Mouse (Mus musculus): ENCODE results near the gene Nlrx1. TPM values are rescaled to one million over a fixed set of nuclear protein-coding genes. Genes with fewer than 3 reads are reported as not detected.

Nlrx1 gene
- 18.5 and 18.9 TPM in 2 replicates for polyA plus RNA-seq (2012; rRNA removed)

GRCm38 (mm10) chr9:44268432-44268831, at the start of gene Nlrx1:
Gene Nlrx1, minus strand, starts transcription at chr9:44268599.

GRCm38 (mm10) chr9:44305466-44306079, 37.2 kb upstream of the Nlrx1 start, which contains the start of gene Hinfp:
Gene Hinfp, minus strand, starts transcription at chr9:44305671.

DNA sequence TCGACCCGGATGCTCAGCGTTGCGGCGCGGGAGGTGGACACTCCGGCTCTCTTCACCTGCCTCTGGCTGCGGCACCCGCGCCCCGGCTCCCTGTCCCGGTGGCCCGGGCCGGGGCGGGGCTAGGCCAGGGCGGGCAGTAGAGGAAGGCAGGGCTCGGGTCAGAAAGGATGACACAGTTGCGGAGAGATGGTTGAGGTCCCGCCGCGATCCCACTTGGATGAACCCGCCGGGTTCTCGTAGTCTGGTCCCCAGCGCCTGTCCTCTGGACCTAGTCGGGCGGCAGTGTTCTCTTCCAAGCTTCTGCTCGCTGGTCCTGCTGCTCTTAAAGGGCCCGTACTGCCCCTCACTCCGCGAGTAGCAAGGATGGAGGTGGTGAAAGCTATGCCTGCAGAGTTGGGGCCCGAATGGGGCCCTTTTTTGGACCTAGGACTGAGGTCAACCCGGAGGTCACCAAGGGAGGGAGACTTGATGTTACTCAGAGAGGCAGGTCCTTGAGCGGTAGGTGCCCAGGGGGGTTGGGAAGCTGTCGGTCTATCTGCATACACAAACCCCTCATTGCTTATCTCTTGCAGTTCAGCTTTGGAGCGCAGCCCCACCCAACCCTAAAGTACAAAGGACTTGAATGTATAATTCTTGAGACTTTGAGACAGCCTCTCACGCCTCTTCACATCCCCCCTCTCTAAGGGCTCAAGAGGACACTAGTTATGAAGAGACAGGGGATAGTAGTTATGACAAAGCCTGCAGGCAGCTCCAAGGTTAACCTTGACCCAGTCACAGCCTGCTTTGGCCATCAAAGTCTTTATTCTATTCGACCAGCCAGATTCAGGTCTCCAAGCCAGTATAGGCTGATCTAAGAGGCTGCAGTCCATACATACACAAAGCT, 19.9 kb upstream of the Nlrx1 start, which contains the start of gene Abcg4:
TSS of gene Abcg4 (minus strand) at position 540 of the 883 bp plus-strand sequence.

GRCm38 (mm10) chr9:44251314-44251713, 17.1 kb downstream of the Nlrx1 start, which contains the start of gene Pdzd3:
Gene Pdzd3, minus strand, starts transcription at chr9:44251471.

DNA sequence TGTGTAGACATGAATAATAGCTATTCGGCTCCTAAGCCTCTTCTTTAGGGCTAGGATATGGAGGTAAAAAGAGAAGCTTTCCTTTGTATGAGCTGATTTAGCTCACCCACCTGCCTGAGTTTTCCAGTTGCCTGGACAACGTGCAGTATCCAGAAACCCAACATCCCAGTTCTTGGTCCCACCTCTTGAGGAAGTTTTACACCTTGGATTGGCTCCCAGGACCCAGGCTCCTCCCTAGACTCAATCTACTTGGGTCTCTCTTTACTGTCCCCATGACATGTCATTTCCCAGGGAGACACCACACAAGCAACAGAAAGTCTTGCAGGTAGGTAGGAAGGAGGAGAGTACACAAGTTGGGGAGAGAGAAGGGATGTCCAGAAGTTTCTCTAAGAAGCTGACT, 28.0 kb downstream of the Nlrx1 start, which contains the start of gene Ccdc153:
TSS of gene Ccdc153 (plus strand) at position 278 of the 400 bp plus-strand sequence.

GRCm38 (mm10) chr9:44233802-44234478, 34.5 kb downstream of the Nlrx1 start, which contains the start of gene Cbl:
Gene Cbl, minus strand, starts transcription at chr9:44234049.

Other genes with a start within 250 kb of the Nlrx1 start
- 61.5 and 73.5 TPM in 2 replicates for gene Thy1, start 225.2 kb downstream of the Nlrx1 start, polyA plus RNA-seq (2012; rRNA removed)
- gene Usp2, start 201.6 kb downstream of the Nlrx1 start, polyA plus RNA-seq (2012; rRNA removed), result 11.5 and 14.5 TPM in 2 replicates
- gene Mfrp, start 166.9 kb downstream of the Nlrx1 start, polyA plus RNA-seq (2012; rRNA removed), result 1.8 and 1.9 TPM in 2 replicates
- 26.9 and 30.1 TPM in 2 replicates for gene C1qtnf5, start 161.4 kb downstream of the Nlrx1 start, polyA plus RNA-seq (2012; rRNA removed)
- gene Gm49380, start 155.1 kb downstream of the Nlrx1 start, polyA plus RNA-seq (2012; rRNA removed), result 0.50 and 0.68 TPM in 2 replicates
- 71.8 and 72.0 TPM in 2 replicates for gene Rnf26, start 155.1 kb downstream of the Nlrx1 start, polyA plus RNA-seq (2012; rRNA removed)
- 112 and 143 TPM in 2 replicates for gene Mcam, start 134.1 kb downstream of the Nlrx1 start, polyA plus RNA-seq (2012; rRNA removed)
- gene Cbl, start 34.5 kb downstream of the Nlrx1 start, polyA plus RNA-seq (2012; rRNA removed), result 7.6 and 7.7 TPM in 2 replicates
- 19.7 and 22.5 TPM in 2 replicates for gene Ccdc153, start 27.9 kb downstream of the Nlrx1 start, polyA plus RNA-seq (2012; rRNA removed)
- 0.10 and 0.24 TPM in 2 replicates for gene Pdzd3, start 17.1 kb downstream of the Nlrx1 start, polyA plus RNA-seq (2012; rRNA removed)
- gene Abcg4, start 20.0 kb upstream of the Nlrx1 start, polyA plus RNA-seq (2012; rRNA removed), result 25.8 and 35.0 TPM in 2 replicates
- gene Hinfp, start 37.1 kb upstream of the Nlrx1 start, polyA plus RNA-seq (2012; rRNA removed), result 26.3 and 36.2 TPM in 2 replicates
- gene C2cd2l, start 51.7 kb upstream of the Nlrx1 start, polyA plus RNA-seq (2012; rRNA removed), result 57.1 and 60.9 TPM in 2 replicates
- gene Dpagt1, start 57.4 kb upstream of the Nlrx1 start, polyA plus RNA-seq (2012; rRNA removed), result 74.2 and 75.2 TPM in 2 replicates
- gene H2afx, start 66.1 kb upstream of the Nlrx1 start, polyA plus RNA-seq (2012; rRNA removed), result 313 and 370 TPM in 2 replicates
- gene Hmbs, start 75.6 kb upstream of the Nlrx1 start, polyA plus RNA-seq (2012; rRNA removed), result 84.2 and 85.4 TPM in 2 replicates
- gene Vps11, start 93.1 kb upstream of the Nlrx1 start, polyA plus RNA-seq (2012; rRNA removed), result 28.5 and 31.4 TPM in 2 replicates
- 133 and 139 TPM in 2 replicates for gene Hyou1, start 110.9 kb upstream of the Nlrx1 start, polyA plus RNA-seq (2012; rRNA removed)
- 20.4 and 23.3 TPM in 2 replicates for gene Slc37a4, start 128.3 kb upstream of the Nlrx1 start, polyA plus RNA-seq (2012; rRNA removed)
- 70.5 and 98.9 TPM in 2 replicates for gene Rps25, start 138.5 kb upstream of the Nlrx1 start, polyA plus RNA-seq (2012; rRNA removed)
- 42.0 and 46.1 TPM in 2 replicates for gene Trappc4, start 139.0 kb upstream of the Nlrx1 start, polyA plus RNA-seq (2012; rRNA removed)
- 23.6 and 25.2 TPM in 2 replicates for gene Ccdc84, start 150.0 kb upstream of the Nlrx1 start, polyA plus RNA-seq (2012; rRNA removed)
- gene Foxr1, start 172.5 kb upstream of the Nlrx1 start, polyA plus RNA-seq (2012; rRNA removed), result 1.7 and 1.8 TPM in 2 replicates
- gene Upk2, start 186.4 kb upstream of the Nlrx1 start, polyA plus RNA-seq (2012; rRNA removed), result 0.29 and 0.55 TPM in 2 replicates
- gene Bcl9l, start 214.2 kb upstream of the Nlrx1 start, polyA plus RNA-seq (2012; rRNA removed), result 60.2 and 63.2 TPM in 2 replicates

All from ovary, adult 2 months (tissue).